Mouse (Mus musculus): ENCODE results near the gene Gm3045. TPM values are rescaled to one million over a fixed set of nuclear protein-coding genes. Genes with fewer than 3 reads are reported as not detected.
A peak's percentile ranks its signal among the peaks of the same experiment; 100 is the strongest.

Gene Gm3045
- polyA plus RNA-seq, 1 experiment from 2014 or later, result not detected

GRCm38 (mm10) chr13:56418685-56419483 lies 7.5 kb upstream of the Gm3045 start:
- Histone ChIP-seq H3K4me1 (replicated peaks) (no peaks in the 10 kb centered on the region), H3K27me3 (peaks cover 7% of the 10 kb centered on the region; the same call in 1 of the 2 replicates), H3K4me3 (replicated peaks) (no peak overlapping the region), H3K9ac (no peak overlapping the region), H3K36me3 (replicated peaks) (no peaks in the 10 kb centered on the region), H3K4me2 (no peak overlapping the region), H3K27ac (replicated peaks) (no peak overlapping the region), H3K9me3 (replicated peaks) (no peaks in the 10 kb centered on the region)
- no peak for ATAC-seq (ENCODE audit: insufficient read depth)
- WGBS (ENCODE audit: insufficient replicate concordance), result 34% methylated on average over 13 of the region's 13 CpGs

- no peak for ATAC-seq (ENCODE audit: insufficient read depth)
- Histone ChIP-seq H3K9me3 (replicated peaks) (no peaks in the 10 kb centered on the region), H3K4me3 (replicated peaks) (no peak overlapping the region), H3K27ac (replicated peaks) (no peak overlapping the region), H3K9ac (no peak overlapping the region), H3K4me1 (replicated peaks) (no peaks in the 10 kb centered on the region), H3K4me2 (no peak overlapping the region), H3K36me3 (replicated peaks) (no peaks in the 10 kb centered on the region), H3K27me3 (peaks cover 7% of the 10 kb centered on the region; the same call in 1 of the 2 replicates)
- WGBS (ENCODE audit: insufficient replicate concordance), result 56% methylated on average over 6 of the region's 6 CpGs
Measured at GRCm38 (mm10) chr13:56419538-56419937, 6.9 kb upstream of the Gm3045 start.

GRCm38 (mm10) chr13:56422072-56422723 lies 4.2 kb upstream of the Gm3045 start:
- no peak overlapping the region for H3K9ac ChIP-seq
- no peaks in the 10 kb centered on the region for H3K36me3 ChIP-seq (replicated peaks)
- ATAC-seq (ENCODE audit: insufficient read depth), result no peak
- H3K4me3 ChIP-seq (replicated peaks), result no peak overlapping the region
- H3K27me3 ChIP-seq, result peaks cover 7% of the 10 kb centered on the region; the same call in 1 of the 2 replicates
- no peaks in the 10 kb centered on the region for H3K9me3 ChIP-seq (replicated peaks)
- no peaks in the 10 kb centered on the region for H3K4me1 ChIP-seq (replicated peaks)
- WGBS (ENCODE audit: insufficient replicate concordance), result 19% methylated on average over 16 of the region's 16 CpGs
- no peak overlapping the region for H3K4me2 ChIP-seq
- no peak overlapping the region for H3K27ac ChIP-seq (replicated peaks)

- ATAC-seq (ENCODE audit: insufficient read depth), result no peak
- Histone ChIP-seq H3K4me3 (replicated peaks) (no peak overlapping the region), H3K4me2 (no peak overlapping the region), H3K36me3 (replicated peaks) (no peaks in the 10 kb centered on the region), H3K4me1 (replicated peaks) (no peaks in the 10 kb centered on the region), H3K9me3 (replicated peaks) (no peaks in the 10 kb centered on the region), H3K27me3 (peaks cover 7% of the 10 kb centered on the region; the same call in 1 of the 2 replicates), H3K9ac (no peak overlapping the region), H3K27ac (replicated peaks) (no peak overlapping the region)
- WGBS (ENCODE audit: insufficient replicate concordance), result 49% methylated on average over 7 of the region's 7 CpGs
Measured at GRCm38 (mm10) chr13:56425931-56426330, 463 bp upstream of the Gm3045 start.

- H3K36me3 ChIP-seq (replicated peaks), result no peaks in the 10 kb centered on the region
- no peaks in the 10 kb centered on the region for H3K9me3 ChIP-seq (replicated peaks)
- WGBS (ENCODE audit: insufficient replicate concordance), result 26% methylated on average over 16 of the region's 16 CpGs
- H3K4me1 ChIP-seq (replicated peaks), result no peaks in the 10 kb centered on the region
- no peak overlapping the region for H3K27ac ChIP-seq (replicated peaks)
- ATAC-seq (ENCODE audit: insufficient read depth), result no peak
- no peak overlapping the region for H3K4me3 ChIP-seq (replicated peaks)
- H3K9ac ChIP-seq, result no peak overlapping the region
- H3K27me3 ChIP-seq, result no peaks in the 10 kb centered on the region
- H3K4me2 ChIP-seq, result no peak overlapping the region
Measured at GRCm38 (mm10) chr13:56428724-56429500, 2.5 kb downstream of the Gm3045 start.

- no peaks in the 10 kb centered on the region; the same call in 1 of the 2 replicates for H3K4me1 ChIP-seq (replicated peaks)
- no peak overlapping the region for H3K4me3 ChIP-seq (replicated peaks)
- no peaks in the 10 kb centered on the region for H3K9me3 ChIP-seq (replicated peaks)
- H3K27me3 ChIP-seq, result peaks cover 21% of the 10 kb centered on the region
- no peak overlapping the region for H3K9ac ChIP-seq
- H3K4me2 ChIP-seq, result no peak overlapping the region
- H3K36me3 ChIP-seq (replicated peaks), result no peaks in the 10 kb centered on the region
- 62% methylated on average over 11 of the region's 12 CpGs for WGBS (ENCODE audit: insufficient replicate concordance)
- no peak for ATAC-seq (ENCODE audit: insufficient read depth)
- no peak overlapping the region for H3K27ac ChIP-seq (replicated peaks)
Measured at GRCm38 (mm10) chr13:56432496-56432895, 6.1 kb downstream of the Gm3045 start.

GRCm38 (mm10) chr13:56433466-56433865 lies 7.1 kb downstream of the Gm3045 start:
- no peak overlapping the region for H3K4me2 ChIP-seq
- no peak overlapping the region for H3K27ac ChIP-seq (replicated peaks)
- no peak for ATAC-seq (ENCODE audit: insufficient read depth)
- no peaks in the 10 kb centered on the region; the same call in 1 of the 2 replicates for H3K4me1 ChIP-seq (replicated peaks)
- H3K4me3 ChIP-seq (replicated peaks), result no peak overlapping the region
- WGBS (ENCODE audit: insufficient replicate concordance), result 13% methylated on average over 10 of the region's 10 CpGs
- H3K27me3 ChIP-seq, result peaks cover 31% of the 10 kb centered on the region
- H3K9me3 ChIP-seq (replicated peaks), result no peaks in the 10 kb centered on the region
- H3K36me3 ChIP-seq (replicated peaks), result no peaks in the 10 kb centered on the region
- H3K9ac ChIP-seq, result no peak overlapping the region

- ATAC-seq (ENCODE audit: insufficient read depth), result peak; percentile 46
- Histone ChIP-seq H3K27ac (replicated peaks) (no peak overlapping the region), H3K9me3 (replicated peaks) (no peaks in the 10 kb centered on the region), H3K4me1 (replicated peaks) (no peaks in the 10 kb centered on the region; the same call in 1 of the 2 replicates), H3K36me3 (replicated peaks) (no peaks in the 10 kb centered on the region), H3K27me3 (peaks cover 39% of the 10 kb centered on the region), H3K9ac (no peak overlapping the region), H3K4me3 (replicated peaks) (no peak overlapping the region), H3K4me2 (no peak overlapping the region)
- WGBS (ENCODE audit: insufficient replicate concordance), result 58% methylated on average over 9 of the region's 9 CpGs
Measured at GRCm38 (mm10) chr13:56434311-56434751, 7.9 kb downstream of the Gm3045 start.

- Histone ChIP-seq H3K4me2 (no peak overlapping the region), H3K9me3 (replicated peaks) (no peaks in the 10 kb centered on the region), H3K4me3 (replicated peaks) (no peak overlapping the region), H3K27me3 (peaks cover 53% of the 10 kb centered on the region), H3K9ac (no peak overlapping the region), H3K36me3 (replicated peaks) (no peaks in the 10 kb centered on the region), H3K27ac (replicated peaks) (no peak overlapping the region), H3K4me1 (replicated peaks) (no peaks in the 10 kb centered on the region; the same call in 1 of the 2 replicates)
- ATAC-seq (ENCODE audit: insufficient read depth), result no peak
- WGBS (ENCODE audit: insufficient replicate concordance), result 53% methylated on average over 10 of the region's 10 CpGs
Measured at GRCm38 (mm10) chr13:56435615-56436287, 9.4 kb downstream of the Gm3045 start.

GRCm38 (mm10) chr13:56438211-56439075 lies 12.0 kb downstream of the Gm3045 start, which contains the start of gene Slc25a48:
TSS of gene Slc25a48 (plus strand) at chr13:56438355.
- H3K36me3 ChIP-seq (replicated peaks), result no peaks in the 10 kb centered on the region
- no peaks in the 10 kb centered on the region; the same call in 1 of the 2 replicates for H3K4me1 ChIP-seq (replicated peaks)
- peak; percentile 75 for ATAC-seq (ENCODE audit: insufficient read depth)
- peak within 1 kb of the TSS; percentile 49 for H3K4me3 ChIP-seq (replicated peaks)
- no peak within 1 kb of the TSS for H3K9ac ChIP-seq
- no peaks in the 10 kb centered on the region for H3K9me3 ChIP-seq (replicated peaks)
- WGBS (ENCODE audit: insufficient replicate concordance), result 2% methylated on average over 49 of the region's 51 CpGs
- peak within 1 kb of the TSS; percentile 62 for H3K27ac ChIP-seq (replicated peaks)
- peak within 1 kb of the TSS; percentile 43 for H3K4me2 ChIP-seq
- peaks cover 56% of the 10 kb centered on the region for H3K27me3 ChIP-seq

Measured in liver, embryonic 15.5 days (tissue).